Mouse (Mus musculus) cortical plate, adult 2 months (tissue): ENCODE data around the gene Arhgap20. TPM values are rescaled to one million over a fixed set of nuclear protein-coding genes. Genes with fewer than 3 reads are reported as not detected.

Experiments used
- H3K27ac ChIP-seq: fragments of 200-500 bp; 2 replicates; pipeline ENCODE4 v1.5.1; 2012; ENCODE audit warnings: low read length, control low read depth, inconsistent platforms; ENCODE audit not compliant: insufficient read depth
- H3K4me1 ChIP-seq: fragments of 200-500 bp; 2 replicates; pipeline ENCODE4 v1.6.1; 2011; ENCODE audit warnings: low read length; ENCODE audit not compliant: control insufficient read depth, insufficient read depth
- H3K4me3 ChIP-seq: fragments of 200-500 bp; 2 replicates; pipeline ENCODE4 v1.5.1; 2011; ENCODE audit warnings: mild to moderate bottlenecking, low read length, control low read depth; ENCODE audit not compliant: insufficient read depth
- CTCF ChIP-seq: fragments of 200-500 bp; IDR thresholded peaks from 2 replicates; pipeline ENCODE4 v1.5.1; 2011; ENCODE audit warnings: mild to moderate bottlenecking, control low read depth, low read length; ENCODE audit not compliant: insufficient read depth; ENCODE audit errors: extremely low read depth
- POLR2A ChIP-seq: fragments of 200-500 bp; IDR thresholded peaks from 2 replicates; pipeline ENCODE4 v1.6.1; 2011; ENCODE audit warnings: mild to moderate bottlenecking, low read length, control low read depth; ENCODE audit not compliant: insufficient read depth; ENCODE audit errors: extremely low read depth
- polyA plus RNA-seq: library from polyadenylated mRNA; depleted of rRNA; stranded (reverse); fragments of >200 nt; gene quantifications from 2 replicates; pipeline ENCODE4 v1.2.3, GENCODE M21; 2012; rRNA removed

Arhgap20 gene
- polyA plus RNA-seq, 1 experiment: 24.8 TPM

- Histone ChIP-seq H3K4me3 (no peak overlapping the region), H3K27ac (no peak overlapping the region), H3K4me1 (peaks cover 1% of the 10 kb centered on the region; the same call in 1 of the 2 replicates)
- no peak for TF ChIP-seq CTCF
- TF ChIP-seq POLR2A: no peak
Observed at GRCm38 (mm10) chr9:51883319-51883718, 118.2 kb downstream of the Arhgap20 start.

- TF ChIP-seq POLR2A (no peak), CTCF (no peak)
- H3K4me1 ChIP-seq: no peaks in the 10 kb centered on the region
- no peak overlapping the region for H3K4me3 ChIP-seq
- H3K27ac ChIP-seq: no peak overlapping the region
Observed at GRCm38 (mm10) chr9:51892921-51893320, 127.8 kb downstream of the Arhgap20 start.

Other genes with a start within 250 kb of the Arhgap20 start
- 22.6 and 23.5 TPM in 2 replicates for gene Fdx1, start 198.2 kb downstream of the Arhgap20 start, polyA plus RNA-seq